Mouse (Mus musculus) spleen, postnatal 14 days (tissue): ENCODE measurements around the gene Matk.

Source experiments
- DNase-seq, 2 experiments: peaks; one replicate each; pipeline ENCODE4 v3.0.0; 2021 to 2022; ENCODE audit warnings: low spot score in 2 of 2

The Matk gene

GRCm38 (mm10) chr10:81286586-81286985, 33.9 kb downstream of the Matk start:
- no peak for DNase-seq

- peak; percentile 58 to 81 for DNase-seq
Measured at GRCm38 (mm10) chr10:81287513-81288157, 34.9 kb downstream of the Matk start.

GRCm38 (mm10) chr10:81288601-81289000, 35.9 kb downstream of the Matk start:
- peak in 1 of 2 experiments; percentile 66 for DNase-seq

GRCm38 (mm10) chr10:81289278-81289677, 36.5 kb downstream of the Matk start:
- DNase-seq, result peak in 1 of 2 experiments; percentile 61

- no peak for DNase-seq
Measured at GRCm38 (mm10) chr10:81289811-81290210, 37.1 kb downstream of the Matk start.

- DNase-seq, result no peak
Measured at GRCm38 (mm10) chr10:81290698-81291460, 38.1 kb downstream of the Matk start.

GRCm38 (mm10) chr10:81291511-81292104, 38.9 kb downstream of the Matk start, which contains the start of gene Tjp3:
Gene Tjp3, minus strand, starts transcription at chr10:81291581.
- DNase-seq, result no peak

GRCm38 (mm10) chr10:81292554-81293333, 40.0 kb downstream of the Matk start, which contains the start of gene Pip5k1c:
Gene Pip5k1c, plus strand, starts transcription at chr10:81292963.
- peak; percentile 99 for DNase-seq

GRCm38 (mm10) chr10:81293334-81294030, 40.7 kb downstream of the Matk start:
- DNase-seq, result no peak

GRCm38 (mm10) chr10:81294442-81294841, 41.7 kb downstream of the Matk start:
- DNase-seq, result no peak

- no peak for DNase-seq
Measured at GRCm38 (mm10) chr10:81295185-81295584, 42.5 kb downstream of the Matk start.

- no peak for DNase-seq
Measured at GRCm38 (mm10) chr10:81297246-81297645, 44.5 kb downstream of the Matk start.

- no peak for DNase-seq
Measured at GRCm38 (mm10) chr10:81297845-81298244, 45.1 kb downstream of the Matk start.

- DNase-seq, result no peak
Measured at GRCm38 (mm10) chr10:81298369-81299100, 45.8 kb downstream of the Matk start.

- no peak for DNase-seq
Measured at GRCm38 (mm10) chr10:81299585-81300351, 47.0 kb downstream of the Matk start.

- no peak for DNase-seq
Measured at GRCm38 (mm10) chr10:81300352-81300907, 47.7 kb downstream of the Matk start.

GRCm38 (mm10) chr10:81301321-81301720, 48.6 kb downstream of the Matk start:
- DNase-seq, result no peak

- DNase-seq, result no peak
Measured at GRCm38 (mm10) chr10:81302288-81302687, 49.6 kb downstream of the Matk start.

- no peak for DNase-seq
Measured at GRCm38 (mm10) chr10:81302781-81303218, 50.1 kb downstream of the Matk start.
